Mouse (Mus musculus) gastrocnemius, adult 2 months (tissue): Measurements from ENCODE around the gene Mblac1. TPM values are rescaled to one million over a fixed set of nuclear protein-coding genes. Genes with fewer than 3 reads are reported as not detected.

ENCODE experiments used
- DNase-seq: peaks from one replicate; pipeline ENCODE4 v3.0.0; 2022
- H3K27ac ChIP-seq: fragments of 200-600 bp; 2 replicates; pipeline ENCODE4 v1.8.1; 2022; ENCODE audit warnings: mild to moderate bottlenecking
- H3K4me3 ChIP-seq: fragments of 200-600 bp; 2 replicates; pipeline ENCODE4 v1.8.1; 2022; ENCODE audit warnings: mild to moderate bottlenecking, moderate library complexity
- CTCF ChIP-seq: fragments of 200-600 bp; IDR thresholded peaks from 2 replicates; pipeline ENCODE4 v1.8.1; 2022; ENCODE audit warnings: antibody characterized with exemption, mild to moderate bottlenecking, moderate library complexity
- intact Hi-C: fragments of 180-260 bp; cut with DNase I; formaldehyde crosslinking; loops from one replicate; pipeline ENCODE4 v1.15.1; 2025
- long read RNA-seq, 2 experiments: library from polyadenylated mRNA; stranded (forward); transcript quantifications; one replicate each; pipeline ENCODE4 v2.0.0; 2021
- total RNA-seq, 2 experiments: library from RNA; stranded (reverse); gene quantifications; 2 replicates each; pipeline ENCODE4 v1.2.3; 2021

The Mblac1 gene
- 1 to 10 TPM; 1.3 to 1.4 TPM for total RNA-seq
- long read RNA-seq, experiment 1, partial matches to known transcripts, result 0 of 3 reads
- long read RNA-seq, experiment 1, other reads (novel, unspliced or antisense), result 0 of 3 reads
- long read RNA-seq, experiment 2, partial matches to known transcripts, result 0 of 1 reads
- long read RNA-seq, experiment 2, other reads (novel, unspliced or antisense), result 0 of 1 reads

- TF ChIP-seq CTCF, result no peak
- H3K27ac ChIP-seq, result peak within 1 kb of the TSS; percentile 94
- intact Hi-C loops, result loop anchor here (2.0 kb wide), 1 partner anchor 77 kb away; the partner anchor contains the start of gene Zscan21
- peak within 1 kb of the TSS; percentile 83 for H3K4me3 ChIP-seq
- peak; percentile 88 for DNase-seq
Measured at GRCm38 (mm10) chr5:138193771-138194727, at the start of gene Mblac1. Gene Mblac1, plus strand, starts transcription at chr5:138194314.

GRCm38 (mm10) chr5:138154390-138154789 is 39.7 kb upstream of the Mblac1 start:
- Histone ChIP-seq H3K27ac (no peak overlapping the region; the same call in 1 of the 2 replicates), H3K4me3 (peak overlapping the region; percentile 84)
- DNase-seq, result no peak
- intact Hi-C loops, result no loop called here
- TF ChIP-seq CTCF, result no peak

DNA sequence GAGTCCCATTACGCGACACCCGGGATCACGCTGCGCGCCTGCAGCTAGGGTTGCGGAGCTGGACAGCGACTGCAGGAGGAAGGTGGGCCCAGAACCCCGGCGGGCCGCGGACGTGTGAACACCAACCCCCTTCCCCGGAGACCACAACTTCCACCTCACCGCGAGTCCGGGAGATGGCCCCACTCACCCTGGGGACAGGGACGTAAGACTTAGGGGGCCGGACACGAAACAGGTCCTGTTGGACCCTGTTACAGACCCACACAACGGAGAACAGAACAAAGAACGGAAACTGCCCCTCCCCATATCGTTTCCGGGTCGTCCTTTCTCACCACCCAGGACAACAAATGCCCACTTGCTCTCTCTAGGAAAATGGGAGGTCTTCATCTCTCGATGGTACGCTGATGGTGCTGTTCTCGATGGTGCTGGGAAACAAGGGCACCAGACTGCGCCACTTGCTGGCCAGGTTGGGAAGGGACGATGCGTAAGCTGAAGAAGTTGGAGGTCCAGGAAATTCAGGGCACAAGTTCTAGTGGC is 38.6 kb upstream of the Mblac1 start, which contains the start of gene Zfp113:
TSS of gene Zfp113 (minus strand) at position 302 of the 534 bp plus-strand sequence.
- H3K27ac ChIP-seq, result peak within 1 kb of the TSS; percentile 96
- H3K4me3 ChIP-seq, result peak within 1 kb of the TSS; percentile 84
- peak; percentile 88 for TF ChIP-seq CTCF
- peak; percentile 88 for DNase-seq
- intact Hi-C loops, result loop anchor here (1.0 to 5.0 kb wide), 2 partner anchors 38 to 68 kb away; partner anchors contain the start of gene Zkscan1

DNA sequence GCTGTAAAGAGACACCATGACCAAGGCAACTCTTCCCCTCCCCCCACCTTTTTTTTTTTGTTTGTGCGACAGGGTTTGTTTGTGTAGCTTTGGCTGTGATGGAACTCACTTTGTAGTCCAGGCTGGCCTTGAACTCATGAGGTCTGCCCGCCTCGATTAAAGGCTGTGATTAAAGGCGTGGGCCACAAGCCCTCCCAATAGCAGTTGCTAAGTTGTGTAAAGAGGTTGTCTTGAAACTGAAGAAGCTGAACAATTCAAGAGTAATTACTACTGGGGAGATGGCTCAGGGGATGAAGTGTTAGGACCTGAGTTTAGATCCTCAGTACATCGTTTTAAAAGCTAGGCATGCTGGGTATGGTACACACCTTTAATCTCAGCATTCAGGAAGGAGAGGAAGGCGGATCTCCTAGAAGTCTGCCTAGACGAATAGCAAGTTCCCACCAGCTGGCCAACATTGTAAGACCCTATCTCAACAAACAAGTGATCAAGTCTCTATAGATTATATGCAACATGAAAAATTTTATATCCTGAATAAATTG is 33.8 kb upstream of the Mblac1 start:
- intact Hi-C loops, result no loop called here
- Histone ChIP-seq H3K4me3 (peak overlapping the region; percentile 87), H3K27ac (peak overlapping the region; percentile 83)
- DNase-seq, result no peak
- no peak for TF ChIP-seq CTCF

DNA sequence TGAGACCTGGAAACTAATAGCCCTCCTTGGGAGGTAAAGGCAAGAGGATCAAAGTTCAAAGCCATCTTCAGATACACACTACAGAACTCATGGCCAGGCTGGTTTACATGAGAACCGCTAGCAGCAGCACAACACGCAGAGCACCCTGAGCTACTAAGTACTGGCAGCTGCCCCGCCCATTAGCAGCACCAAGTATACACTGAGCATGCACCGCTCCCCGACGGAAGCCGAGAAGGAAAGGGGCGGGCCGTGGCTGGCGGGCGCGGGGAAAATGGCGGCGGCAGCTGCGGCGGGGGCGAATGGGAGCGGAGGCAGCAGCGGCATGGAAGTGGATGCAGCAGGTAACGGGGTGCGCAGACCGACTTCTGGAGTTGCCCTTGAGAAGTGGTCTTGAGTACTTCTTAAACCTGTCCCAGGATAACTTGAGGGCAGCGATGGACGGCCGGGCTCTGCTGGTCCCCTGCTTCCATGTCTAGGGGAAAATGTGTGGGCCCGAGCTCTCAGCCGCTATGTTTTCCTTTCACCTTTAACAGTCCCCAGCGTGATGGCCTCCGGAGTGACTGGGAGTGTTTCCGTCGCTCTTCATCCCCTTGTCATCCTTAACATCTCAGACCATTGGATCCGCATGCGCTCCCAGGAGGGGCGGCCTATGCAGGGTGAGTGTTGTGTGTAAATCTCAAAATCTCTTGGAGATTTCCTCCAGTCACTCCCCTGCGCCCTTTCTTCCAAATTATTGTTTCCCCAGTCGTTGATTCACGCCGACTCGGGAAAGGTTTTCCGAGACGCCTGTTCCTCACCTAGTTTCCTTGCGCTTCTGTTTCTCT is 33.1 kb upstream of the Mblac1 start, which contains the start of gene Cops6:
TSS of gene Cops6 (plus strand) at position 230 of the 824 bp plus-strand sequence.
- peak within 1 kb of the TSS; percentile 87 for H3K4me3 ChIP-seq
- DNase-seq, result peak; percentile 96
- intact Hi-C loops, result no loop called here
- no peak for TF ChIP-seq CTCF
- H3K27ac ChIP-seq, result peak within 1 kb of the TSS; percentile 83

DNA sequence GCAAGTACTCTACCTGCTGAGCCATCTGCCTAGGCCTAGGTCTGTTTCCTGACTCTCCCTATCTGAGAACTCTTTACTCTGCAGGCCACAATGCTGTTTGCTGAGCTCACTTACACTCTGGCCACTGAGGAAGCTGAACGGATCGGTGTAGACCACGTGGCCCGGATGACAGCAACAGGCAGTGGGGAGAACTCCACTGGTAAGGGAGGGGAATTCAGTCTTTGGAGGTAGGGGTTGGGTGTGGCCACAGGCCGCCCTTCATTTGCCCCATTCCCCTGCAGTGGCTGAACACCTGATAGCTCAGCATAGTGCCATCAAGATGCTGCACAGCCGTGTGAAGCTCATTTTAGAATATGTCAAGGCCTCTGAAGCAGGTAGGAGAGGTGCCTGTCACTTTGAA is 31.1 kb upstream of the Mblac1 start:
- no peak overlapping the region for H3K4me3 ChIP-seq
- no peak overlapping the region for H3K27ac ChIP-seq
- no peak for DNase-seq
- TF ChIP-seq CTCF, result no peak
- intact Hi-C loops, result no loop called here

DNA sequence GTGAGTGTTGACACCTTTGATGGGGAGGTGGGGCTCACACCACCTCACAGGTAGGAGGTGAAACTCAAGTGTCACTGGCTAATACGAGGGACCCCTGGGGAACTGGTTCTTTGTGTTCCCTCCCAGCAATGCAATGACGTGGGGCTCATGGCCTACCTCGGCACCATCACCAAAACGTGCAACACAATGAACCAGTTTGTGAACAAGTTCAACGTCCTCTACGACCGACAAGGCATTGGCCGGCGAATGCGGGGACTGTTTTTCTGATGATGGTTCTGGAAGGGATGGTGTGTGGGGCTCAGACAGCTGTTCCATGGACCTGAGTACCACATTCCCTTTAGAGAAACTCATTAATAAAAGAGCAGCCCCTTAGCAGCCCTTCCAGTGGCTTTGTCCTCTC is 30.5 kb upstream of the Mblac1 start:
- no peak overlapping the region for H3K27ac ChIP-seq
- no peak for DNase-seq
- intact Hi-C loops, result no loop called here
- TF ChIP-seq CTCF, result no peak
- no peak overlapping the region for H3K4me3 ChIP-seq

DNA sequence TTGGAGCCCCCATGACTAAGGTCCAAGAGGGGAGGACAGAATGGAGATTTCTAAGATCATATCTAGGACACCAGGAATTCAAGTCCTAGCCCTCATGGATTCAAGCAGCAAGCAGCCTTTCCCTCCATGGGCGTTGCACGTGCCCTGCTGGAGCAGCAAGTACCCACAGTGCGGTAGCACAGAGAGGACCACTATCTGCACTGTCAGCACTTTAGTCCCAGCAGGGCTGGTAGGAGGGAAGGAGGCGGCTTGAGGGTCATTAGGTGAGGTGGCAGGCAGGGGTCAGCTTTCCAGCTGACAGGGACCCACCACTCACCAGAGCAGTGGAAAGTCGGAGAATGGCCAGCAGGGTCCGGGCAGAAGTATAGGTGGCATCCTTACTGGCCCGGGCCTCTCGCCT is 28.5 kb upstream of the Mblac1 start:
- no peak for TF ChIP-seq CTCF
- Histone ChIP-seq H3K4me3 (no peak overlapping the region), H3K27ac (no peak overlapping the region)
- intact Hi-C loops, result no loop called here
- DNase-seq, result no peak

DNA sequence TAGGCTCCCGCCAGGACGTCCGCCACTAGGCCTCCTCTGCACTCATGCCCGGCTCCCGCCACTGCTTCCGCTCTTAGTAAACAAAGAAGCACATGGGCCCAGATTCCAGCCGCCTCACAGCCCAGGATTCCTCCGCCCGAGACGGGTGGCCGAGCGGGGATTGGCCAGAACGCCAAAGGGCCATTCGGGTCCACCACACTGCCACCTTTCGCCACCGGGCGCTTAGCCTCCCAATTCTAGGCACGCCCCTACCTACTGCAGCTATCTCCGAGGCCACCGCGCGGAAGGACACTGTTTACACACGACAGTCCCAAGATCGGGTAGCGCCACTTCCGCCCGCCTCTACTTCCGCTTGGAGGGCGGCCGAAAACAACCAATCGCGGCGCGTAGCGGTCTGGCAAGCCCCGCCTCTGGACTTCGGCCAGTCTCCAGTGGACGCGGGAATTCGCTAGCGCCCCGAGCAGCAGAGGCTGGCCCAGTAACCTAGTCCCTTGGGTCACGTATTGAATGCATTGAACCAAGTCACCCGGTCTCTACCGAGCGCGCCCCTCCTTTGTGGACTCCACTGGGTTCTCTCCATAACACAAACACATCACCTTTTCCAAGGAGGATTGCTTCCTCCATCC is 23.1 kb upstream of the Mblac1 start:
- H3K4me3 ChIP-seq, result peak overlapping the region; percentile 79
- H3K27ac ChIP-seq, result peak overlapping the region; percentile 92
- TF ChIP-seq CTCF, result peak; percentile 20; the same call in 1 of the 2 replicates
- intact Hi-C loops, result loop anchor here (1.0 to 10.0 kb wide), 3 partner anchors 16 to 639 kb away; partner anchors contain the start of genes Cnpy4, Epo, Gnb2 and Mepce
- peak; percentile 98 for DNase-seq

DNA sequence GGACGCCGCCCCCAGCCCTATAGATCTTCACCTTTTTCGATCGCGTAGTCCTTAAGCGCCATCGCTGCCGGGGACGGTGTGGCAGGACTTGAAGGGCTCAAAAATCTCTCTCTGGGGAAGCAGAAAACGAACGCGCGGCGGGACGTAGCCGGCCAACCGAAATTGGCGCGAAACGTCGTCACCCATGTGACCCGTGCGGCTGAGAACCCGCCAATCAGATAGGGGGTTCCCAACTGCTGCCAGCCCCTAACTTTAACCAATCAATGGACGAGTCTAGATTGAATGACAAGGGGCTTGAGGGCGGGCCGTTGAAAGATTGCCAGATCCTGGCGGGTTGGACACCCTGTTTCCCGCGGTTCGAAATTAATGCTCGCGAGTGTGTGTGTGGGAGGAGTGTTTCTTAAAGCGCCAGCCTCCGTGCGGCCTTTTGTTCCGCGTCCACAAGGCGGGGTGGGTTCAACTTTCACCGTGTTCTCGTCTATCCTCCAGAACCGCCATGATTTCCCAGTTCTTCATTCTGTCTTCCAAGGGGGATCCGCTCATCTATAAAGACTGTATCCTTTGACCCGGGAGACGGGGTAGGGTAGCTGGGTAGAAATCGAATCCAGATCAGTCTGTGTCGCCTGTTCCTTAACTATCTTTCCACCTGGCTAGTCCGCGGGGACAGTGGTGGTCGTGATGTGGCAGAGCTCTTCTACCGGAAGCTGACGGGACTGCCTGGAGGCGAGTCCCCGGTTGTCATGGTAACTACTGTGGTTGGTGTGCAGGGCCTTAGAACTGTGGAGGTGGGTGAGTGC is 22.2 kb upstream of the Mblac1 start, which contains the start of the genes Ap4m1 and Mcm7:
TSS of gene Ap4m1 (plus strand) at position 308 of the 797 bp plus-strand sequence.
TSS of gene Mcm7 (minus strand) at position 728 of the 797 bp plus-strand sequence.
- DNase-seq, result peak; percentile 98
- TF ChIP-seq CTCF, result peak; percentile 27; the same call in 1 of the 2 replicates
- peak within 1 kb of the TSS; percentile 79 for H3K4me3 ChIP-seq
- intact Hi-C loops, result loop anchor here (1.0 to 10.0 kb wide), 3 partner anchors 15 to 640 kb away; partner anchors contain the start of genes Cnpy4, Epo, Gnb2 and Mepce
- H3K27ac ChIP-seq, result peak within 1 kb of the TSS; percentile 92
